Mouse (Mus musculus) heart, postnatal 14 days (tissue): Measurements from ENCODE around the gene Adad2. TPM values are rescaled to one million over a fixed set of nuclear protein-coding genes. Genes with fewer than 3 reads are reported as not detected.

Experiments
- DNase-seq, 2 experiments: peaks; one replicate each; pipeline ENCODE4 v3.0.0; 2021 to 2022
- intact Hi-C: fragments of 180-260 bp; cut with DNase I; formaldehyde crosslinking; loops from one replicate; pipeline ENCODE4 v1.15.1; 2025
- long read RNA-seq, 2 experiments: library from polyadenylated mRNA; stranded (forward); transcript quantifications; one replicate each; pipeline ENCODE4 v2.0.0; 2021
- total RNA-seq, 2 experiments: library from RNA; stranded (reverse); gene quantifications; 2 replicates each; pipeline ENCODE4 v1.2.3; 2021

Gene Adad2
- total RNA-seq, result not detected
- long read RNA-seq, experiment 1, result 0 reads
- long read RNA-seq, experiment 2, result 0 reads

GRCm38 (mm10) chr8:119612471-119612870, at the start of gene Adad2:
Gene Adad2, plus strand, starts transcription at chr8:119612747.
- no peak for DNase-seq
- intact Hi-C loops, result no loop called here

- intact Hi-C loops, result no loop called here
- no peak for DNase-seq
These were observed 48.7 kb upstream of the Adad2 start for GRCm38 (mm10) chr8:119563849-119564251.

- no peak for DNase-seq
- intact Hi-C loops, result no loop called here
These were observed 46.2 kb upstream of the Adad2 start for GRCm38 (mm10) chr8:119566367-119566766.

- intact Hi-C loops, result no loop called here
- no peak for DNase-seq
These were observed 44.3 kb upstream of the Adad2 start for GRCm38 (mm10) chr8:119568251-119568650.

GRCm38 (mm10) chr8:119568951-119569350, 43.6 kb upstream of the Adad2 start:
- intact Hi-C loops, result no loop called here
- DNase-seq, result no peak

- no peak for DNase-seq
- intact Hi-C loops, result no loop called here
These were observed 42.7 kb upstream of the Adad2 start for GRCm38 (mm10) chr8:119569881-119570280.

- no peak for DNase-seq
- intact Hi-C loops, result no loop called here
These were observed 41.4 kb upstream of the Adad2 start for GRCm38 (mm10) chr8:119571135-119571534.

GRCm38 (mm10) chr8:119572411-119572810, 40.1 kb upstream of the Adad2 start:
- DNase-seq, result no peak
- intact Hi-C loops, result no loop called here

GRCm38 (mm10) chr8:119574437-119575365, 37.8 kb upstream of the Adad2 start, which contains the start of the genes Hsdl1 and Dnaaf1:
Gene Hsdl1, minus strand, starts transcription at chr8:119575183.
Gene Dnaaf1, plus strand, starts transcription at chr8:119575235.
- intact Hi-C loops, result loop anchor here (1.0 kb wide), 1 partner anchor 14 kb away; no protein-coding TSS in a partner anchor
- peak; percentile 99 for DNase-seq

GRCm38 (mm10) chr8:119575366-119575726, 37.2 kb upstream of the Adad2 start:
- no peak for DNase-seq
- intact Hi-C loops, result no loop called here

- intact Hi-C loops, result no loop called here
- no peak for DNase-seq
These were observed 33.5 kb upstream of the Adad2 start for GRCm38 (mm10) chr8:119579096-119579495.

GRCm38 (mm10) chr8:119580441-119581161, 31.9 kb upstream of the Adad2 start:
- no peak for DNase-seq
- intact Hi-C loops, result no loop called here

GRCm38 (mm10) chr8:119585901-119586300, 26.6 kb upstream of the Adad2 start:
- intact Hi-C loops, result no loop called here
- no peak for DNase-seq

GRCm38 (mm10) chr8:119588321-119588720, 24.2 kb upstream of the Adad2 start:
- intact Hi-C loops, result no loop called here

GRCm38 (mm10) chr8:119588844-119589243, 23.7 kb upstream of the Adad2 start:
- intact Hi-C loops, result no loop called here
- no peak for DNase-seq

More at GRCm38 (mm10) chr8:119588321-119588720, 24.2 kb upstream of the Adad2 start:
- DNase-seq, result no peak

GRCm38 (mm10) chr8:119590348-119590747, 22.2 kb upstream of the Adad2 start:
- intact Hi-C loops, result no loop called here
- DNase-seq, result no peak

- no peak for DNase-seq
- intact Hi-C loops, result no loop called here
These were observed 21.1 kb upstream of the Adad2 start for GRCm38 (mm10) chr8:119591456-119591855.

GRCm38 (mm10) chr8:119603771-119604170, 8.8 kb upstream of the Adad2 start:
- intact Hi-C loops, result loop anchor here (2.0 to 10.0 kb wide), 5 partner anchors 46 to 191 kb away; partner anchors contain the start of gene Mbtps1

GRCm38 (mm10) chr8:119604398-119604803, 8.1 kb upstream of the Adad2 start:
- DNase-seq, result no peak
- intact Hi-C loops, result loop anchor here (2.0 to 10.0 kb wide), 5 partner anchors 47 to 192 kb away; partner anchors contain the start of gene Mbtps1

More at GRCm38 (mm10) chr8:119603771-119604170, 8.8 kb upstream of the Adad2 start:
- DNase-seq, result no peak

- peak; percentile 92 to 97 for DNase-seq
- intact Hi-C loops, result loop anchor here (2.0 to 10.0 kb wide), 5 partner anchors 48 to 193 kb away; partner anchors contain the start of gene Mbtps1
These were observed 7.6 kb upstream of the Adad2 start, which contains the start of gene Taf1c for GRCm38 (mm10) chr8:119604996-119605395. Gene Taf1c, minus strand, starts transcription at chr8:119605222.

GRCm38 (mm10) chr8:119606224-119606623, 6.3 kb upstream of the Adad2 start:
- no peak for DNase-seq
- intact Hi-C loops, result loop anchor here (10.0 kb wide), 1 partner anchor 81 kb away; no protein-coding TSS in a partner anchor
